Mouse (Mus musculus): Measurements from ENCODE around the gene Ifrd2. TPM values are rescaled to one million over a fixed set of nuclear protein-coding genes. Genes with fewer than 3 reads are reported as not detected.

Ifrd2 gene
- polyA plus RNA-seq, 1 experiment from 2014 or later = 40.2 TPM

DNA sequence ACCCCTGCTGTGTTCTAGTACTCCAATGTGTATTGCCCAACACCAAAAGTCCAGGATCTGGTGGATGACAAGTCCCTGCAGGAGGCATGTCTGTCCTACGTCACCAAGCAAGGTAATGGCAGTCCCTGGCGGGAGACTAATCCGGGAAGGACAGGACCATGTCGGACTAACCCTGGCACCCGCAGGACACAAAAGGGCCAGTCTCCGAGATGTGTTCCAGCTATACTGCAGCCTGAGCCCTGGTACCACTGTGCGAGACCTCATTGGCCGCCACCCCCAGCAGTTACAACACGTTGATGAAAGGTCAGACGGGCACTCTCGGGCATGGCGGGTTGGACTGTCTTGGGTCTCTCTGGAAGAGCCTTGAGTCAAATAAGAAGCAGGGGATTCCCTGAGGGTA is 42.7 kb upstream of the Ifrd2 start:
- H3K36me3 ChIP-seq = peaks cover 28% of the 10 kb centered on the region
- no peak overlapping the region for H3K4me3 ChIP-seq (replicated peaks)
- no peak overlapping the region for H3K4me2 ChIP-seq
- 90% methylated on average over 12 of the region's 12 CpGs for WGBS
- no peak overlapping the region for H3K9ac ChIP-seq (replicated peaks)
- no peaks in the 10 kb centered on the region for H3K9me3 ChIP-seq
- 0 out of 2 replicates have a peak, but pooled peaks cover 4% of the 10 kb centered on the region for H3K27me3 ChIP-seq
- ATAC-seq (ENCODE audit: insufficient number of reproducible peaks, insufficient read depth, low FRiP score, low TSS enrichment, low read depth) = no peak
- no peak overlapping the region for H3K27ac ChIP-seq
- H3K4me1 ChIP-seq (replicated peaks) = peaks cover 42% of the 10 kb centered on the region

DNA sequence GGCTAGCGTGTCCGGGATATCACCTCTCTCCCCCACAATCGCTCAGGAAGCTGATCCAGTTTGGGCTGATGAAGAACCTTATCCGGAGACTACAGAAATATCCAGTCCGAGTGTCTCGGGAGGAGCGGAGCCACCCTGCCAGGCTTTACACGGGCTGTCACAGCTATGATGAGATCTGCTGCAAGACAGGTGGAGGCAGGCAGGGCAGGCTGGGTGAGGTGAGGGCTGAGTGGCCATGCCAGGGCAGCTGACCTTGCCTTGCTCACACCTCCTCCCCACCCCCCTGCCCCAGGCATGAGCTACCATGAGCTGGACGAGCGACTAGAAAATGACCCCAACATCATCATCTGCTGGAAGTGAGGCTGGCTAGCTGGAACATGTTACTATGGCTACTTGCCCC is 42.2 kb upstream of the Ifrd2 start:
- Histone ChIP-seq H3K4me1 (replicated peaks) (peaks cover 42% of the 10 kb centered on the region), H3K9ac (replicated peaks) (no peak overlapping the region), H3K27ac (no peak overlapping the region), H3K9me3 (no peaks in the 10 kb centered on the region), H3K4me3 (replicated peaks) (no peak overlapping the region), H3K36me3 (peaks cover 24% of the 10 kb centered on the region), H3K27me3 (peaks cover 6% of the 10 kb centered on the region; the same call in 1 of the 2 replicates), H3K4me2 (no peak overlapping the region)
- 83% methylated on average over 10 of the region's 10 CpGs for WGBS
- no peak for ATAC-seq (ENCODE audit: insufficient number of reproducible peaks, insufficient read depth, low FRiP score, low TSS enrichment, low read depth)

DNA sequence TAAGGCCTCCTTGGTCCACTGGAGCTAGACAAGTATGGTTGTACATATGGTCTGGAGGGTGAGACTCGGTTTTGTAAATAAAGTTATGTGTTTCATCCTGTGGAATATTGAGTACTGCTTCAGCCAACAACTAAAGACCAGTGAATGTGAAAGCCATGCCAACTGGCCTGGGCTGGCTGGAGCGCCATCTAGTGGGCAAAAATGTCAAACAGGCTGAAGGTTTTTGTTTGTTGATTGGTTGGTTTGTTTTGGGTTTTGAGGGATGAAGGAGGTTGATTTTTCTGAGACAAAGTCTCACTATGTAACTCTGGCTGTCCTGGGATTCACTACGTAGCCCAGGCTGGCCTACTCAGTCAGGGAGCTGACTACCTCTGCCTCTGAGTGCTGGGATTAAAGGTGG is 41.8 kb upstream of the Ifrd2 start:
- no peak overlapping the region for H3K9ac ChIP-seq (replicated peaks)
- H3K36me3 ChIP-seq = peaks cover 24% of the 10 kb centered on the region
- peaks cover 44% of the 10 kb centered on the region for H3K4me1 ChIP-seq (replicated peaks)
- H3K4me2 ChIP-seq = 0 out of 2 replicates have a peak overlapping the region, but pooled peaks have one; percentile 13
- H3K9me3 ChIP-seq = no peaks in the 10 kb centered on the region
- no peak overlapping the region for H3K27ac ChIP-seq
- H3K27me3 ChIP-seq = peaks cover 10% of the 10 kb centered on the region; the same call in 1 of the 2 replicates
- no peak for ATAC-seq (ENCODE audit: insufficient number of reproducible peaks, insufficient read depth, low FRiP score, low TSS enrichment, low read depth)
- H3K4me3 ChIP-seq (replicated peaks) = no peak overlapping the region
- 6% methylated on average over 3 of the region's 3 CpGs for WGBS

DNA sequence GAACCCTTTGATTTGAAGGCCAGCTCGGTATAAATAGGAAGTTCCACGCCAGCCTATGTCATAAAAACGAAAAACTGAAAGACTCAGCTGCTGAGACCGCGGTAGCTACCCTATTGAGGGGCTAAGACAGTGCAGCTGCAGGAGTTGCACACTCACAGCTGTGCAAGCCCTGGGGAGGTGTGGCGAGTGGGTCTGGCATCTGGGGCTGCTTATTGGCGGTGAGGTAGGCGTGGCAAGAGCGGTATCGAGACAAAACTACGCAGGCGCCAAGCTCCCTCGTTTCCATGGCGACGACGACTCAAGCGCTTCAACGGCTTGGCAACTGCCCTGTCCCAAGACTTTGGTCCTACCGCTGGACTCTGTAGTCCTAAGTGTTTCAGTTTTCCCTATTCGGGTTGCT is 40.4 kb upstream of the Ifrd2 start, which contains the start of gene Zmynd10:
Gene Zmynd10 (plus strand): TSS at position 273 of the 400 bp plus-strand sequence.
- WGBS = 2% methylated on average over 20 of the region's 20 CpGs
- H3K4me1 ChIP-seq (replicated peaks) = peaks cover 50% of the 10 kb centered on the region
- H3K9me3 ChIP-seq = no peaks in the 10 kb centered on the region
- peak within 1 kb of the TSS; percentile 79 for H3K27ac ChIP-seq
- H3K4me2 ChIP-seq = peak within 1 kb of the TSS; percentile 55
- peak within 1 kb of the TSS; percentile 9; the same call in 1 of the 2 replicates for H3K9ac ChIP-seq (replicated peaks)
- H3K4me3 ChIP-seq (replicated peaks) = peak within 1 kb of the TSS; percentile 22
- peaks cover 24% of the 10 kb centered on the region for H3K36me3 ChIP-seq
- peaks cover 13% of the 10 kb centered on the region; the same call in 1 of the 2 replicates for H3K27me3 ChIP-seq
- ATAC-seq (ENCODE audit: insufficient number of reproducible peaks, insufficient read depth, low FRiP score, low TSS enrichment, low read depth) = peak; percentile 70; the same call in 1 of the 2 replicates

DNA sequence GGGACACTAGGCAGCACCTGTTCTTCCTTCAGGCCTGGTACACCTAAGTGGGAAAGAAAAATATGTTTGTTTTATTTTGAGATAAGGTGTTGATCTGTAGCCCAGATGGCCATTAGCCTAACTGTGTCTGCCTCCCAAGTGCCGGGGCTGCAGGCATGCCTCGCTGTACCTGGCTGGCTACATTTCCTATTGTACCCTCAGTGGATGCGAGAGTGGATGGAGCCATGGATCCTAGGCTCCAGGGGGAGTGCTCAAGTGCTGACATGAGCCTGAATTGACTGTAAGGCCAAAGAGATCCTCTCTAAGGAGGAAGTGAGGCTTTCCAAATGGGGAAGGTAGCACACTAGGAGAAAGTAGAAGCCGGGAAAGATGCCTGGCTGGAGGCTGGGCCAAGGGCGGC is 39.5 kb upstream of the Ifrd2 start:
- Histone ChIP-seq H3K4me1 (replicated peaks) (peaks cover 53% of the 10 kb centered on the region), H3K9ac (replicated peaks) (no peak overlapping the region), H3K4me3 (replicated peaks) (no peak overlapping the region), H3K4me2 (no peak overlapping the region), H3K36me3 (peaks cover 24% of the 10 kb centered on the region), H3K27ac (no peak overlapping the region; the same call in 1 of the 2 replicates), H3K9me3 (no peaks in the 10 kb centered on the region), H3K27me3 (peaks cover 13% of the 10 kb centered on the region; the same call in 1 of the 2 replicates)
- no peak for ATAC-seq (ENCODE audit: insufficient number of reproducible peaks, insufficient read depth, low FRiP score, low TSS enrichment, low read depth)
- WGBS = 77% methylated on average over 5 of the region's 5 CpGs

DNA sequence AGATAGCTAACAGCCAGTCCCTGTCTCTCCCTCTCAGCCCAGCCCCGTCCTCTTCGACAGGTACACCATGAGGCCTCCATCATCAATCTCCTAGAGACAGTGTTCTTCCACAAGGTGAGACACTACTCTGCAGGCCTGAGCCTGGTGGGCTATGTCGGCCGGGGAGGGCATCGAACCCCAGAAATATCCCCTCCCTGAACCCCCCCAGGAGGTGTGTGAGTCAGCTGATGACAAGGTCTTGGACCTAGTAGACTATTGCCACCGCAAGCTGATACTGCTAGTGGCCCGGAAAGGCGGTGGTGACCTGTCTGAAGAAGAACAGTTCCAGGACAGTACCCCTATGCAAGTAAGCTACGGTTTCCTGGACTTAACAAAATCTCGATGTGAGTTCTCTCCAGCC is 38.6 kb upstream of the Ifrd2 start:
- WGBS = 90% methylated on average over 10 of the region's 10 CpGs
- Histone ChIP-seq H3K36me3 (peaks cover 17% of the 10 kb centered on the region), H3K4me3 (replicated peaks) (no peak overlapping the region), H3K27ac (no peak overlapping the region), H3K4me2 (no peak overlapping the region), H3K27me3 (peaks cover 13% of the 10 kb centered on the region; the same call in 1 of the 2 replicates), H3K9me3 (no peaks in the 10 kb centered on the region), H3K4me1 (replicated peaks) (peaks cover 58% of the 10 kb centered on the region), H3K9ac (replicated peaks) (no peak overlapping the region)
- ATAC-seq (ENCODE audit: insufficient number of reproducible peaks, insufficient read depth, low FRiP score, low TSS enrichment, low read depth) = no peak

DNA sequence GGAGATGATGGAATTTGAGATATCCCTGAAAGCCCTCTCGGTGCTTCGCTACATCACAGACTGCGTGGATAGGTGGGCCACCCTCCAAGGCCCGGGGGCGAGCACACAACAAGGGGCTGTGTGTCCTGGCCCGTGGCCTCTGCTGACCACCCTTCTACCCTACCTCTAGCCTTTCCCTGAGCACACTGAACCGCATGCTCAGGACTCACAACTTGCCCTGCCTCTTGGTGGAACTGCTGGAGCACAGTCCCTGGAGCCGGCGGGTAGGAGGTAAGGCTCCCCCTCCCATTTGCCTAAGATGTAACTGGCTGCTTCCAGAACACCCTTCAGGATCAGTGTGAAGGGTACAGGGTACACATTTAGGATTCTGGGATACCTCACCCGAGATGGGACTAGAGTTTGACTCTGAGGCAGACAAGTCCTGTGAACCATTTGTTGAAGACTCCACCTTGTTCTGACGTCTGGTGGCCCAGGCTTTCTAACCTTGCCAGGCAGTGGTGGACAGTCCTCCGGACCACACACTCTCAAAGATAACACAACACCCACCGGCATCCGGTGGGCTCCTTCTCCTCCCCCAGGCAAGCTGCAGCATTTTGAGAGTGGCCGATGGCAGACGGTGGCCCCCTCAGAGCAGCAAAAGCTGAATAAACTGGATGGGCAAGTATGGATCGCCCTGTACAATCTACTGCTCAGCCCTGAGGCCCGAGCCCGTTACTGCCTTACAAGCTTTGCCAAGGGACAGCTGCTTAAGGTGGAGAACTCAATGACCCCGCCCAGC is 38.0 kb upstream of the Ifrd2 start:
- 82% methylated on average over 20 of the region's 20 CpGs for WGBS
- no peak for ATAC-seq (ENCODE audit: insufficient number of reproducible peaks, insufficient read depth, low FRiP score, low TSS enrichment, low read depth)
- peaks cover 13% of the 10 kb centered on the region; the same call in 1 of the 2 replicates for H3K27me3 ChIP-seq
- H3K27ac ChIP-seq = no peak overlapping the region
- H3K9me3 ChIP-seq = no peaks in the 10 kb centered on the region
- peaks cover 10% of the 10 kb centered on the region for H3K36me3 ChIP-seq
- 0 out of 2 replicates have a peak overlapping the region, but pooled peaks have one; percentile 89 for H3K4me2 ChIP-seq
- H3K4me1 ChIP-seq (replicated peaks) = peaks cover 61% of the 10 kb centered on the region
- no peak overlapping the region for H3K4me3 ChIP-seq (replicated peaks)
- H3K9ac ChIP-seq (replicated peaks) = no peak overlapping the region

DNA sequence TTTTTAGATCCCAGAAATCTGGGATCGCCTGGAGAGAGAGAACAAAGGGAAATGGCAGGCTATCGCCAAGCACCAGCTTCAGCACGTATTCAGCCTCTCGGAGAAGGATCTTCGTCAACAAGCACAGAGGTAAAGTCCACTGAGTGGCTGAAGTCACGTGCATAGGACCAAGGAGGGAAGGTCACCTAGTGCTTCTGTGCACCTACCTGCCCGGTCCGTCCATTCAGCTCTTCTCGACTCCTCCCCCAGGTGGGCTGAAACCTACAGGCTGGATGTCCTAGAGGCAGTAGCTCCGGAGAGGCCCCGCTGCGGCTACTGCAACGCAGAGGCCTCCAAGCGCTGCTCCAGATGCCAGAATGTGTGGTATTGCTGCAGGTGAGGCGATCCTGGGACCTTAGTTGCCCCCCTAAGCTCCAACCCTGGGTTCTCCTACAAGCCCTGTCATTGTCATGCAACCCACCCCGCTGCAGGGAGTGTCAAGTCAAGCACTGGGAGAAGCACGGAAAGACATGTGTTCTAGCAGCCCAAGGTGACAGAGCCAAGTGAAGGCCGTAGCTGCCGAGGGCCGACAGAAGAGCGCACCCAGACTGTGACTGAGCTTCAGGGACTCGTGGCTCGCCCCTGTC is 36.8 kb upstream of the Ifrd2 start:
- peak overlapping the region; percentile 89 for H3K4me2 ChIP-seq
- no peaks in the 10 kb centered on the region for H3K9me3 ChIP-seq
- peaks cover 13% of the 10 kb centered on the region; the same call in 1 of the 2 replicates for H3K27me3 ChIP-seq
- peak overlapping the region; percentile 75 for H3K4me3 ChIP-seq (replicated peaks)
- ATAC-seq (ENCODE audit: insufficient number of reproducible peaks, insufficient read depth, low FRiP score, low TSS enrichment, low read depth) = no peak
- H3K27ac ChIP-seq = peak overlapping the region; percentile 87
- no peaks in the 10 kb centered on the region for H3K36me3 ChIP-seq
- peak overlapping the region; percentile 83; the same call in 1 of the 2 replicates for H3K9ac ChIP-seq (replicated peaks)
- 30% methylated on average over 23 of the region's 23 CpGs for WGBS
- peaks cover 65% of the 10 kb centered on the region for H3K4me1 ChIP-seq (replicated peaks)

DNA sequence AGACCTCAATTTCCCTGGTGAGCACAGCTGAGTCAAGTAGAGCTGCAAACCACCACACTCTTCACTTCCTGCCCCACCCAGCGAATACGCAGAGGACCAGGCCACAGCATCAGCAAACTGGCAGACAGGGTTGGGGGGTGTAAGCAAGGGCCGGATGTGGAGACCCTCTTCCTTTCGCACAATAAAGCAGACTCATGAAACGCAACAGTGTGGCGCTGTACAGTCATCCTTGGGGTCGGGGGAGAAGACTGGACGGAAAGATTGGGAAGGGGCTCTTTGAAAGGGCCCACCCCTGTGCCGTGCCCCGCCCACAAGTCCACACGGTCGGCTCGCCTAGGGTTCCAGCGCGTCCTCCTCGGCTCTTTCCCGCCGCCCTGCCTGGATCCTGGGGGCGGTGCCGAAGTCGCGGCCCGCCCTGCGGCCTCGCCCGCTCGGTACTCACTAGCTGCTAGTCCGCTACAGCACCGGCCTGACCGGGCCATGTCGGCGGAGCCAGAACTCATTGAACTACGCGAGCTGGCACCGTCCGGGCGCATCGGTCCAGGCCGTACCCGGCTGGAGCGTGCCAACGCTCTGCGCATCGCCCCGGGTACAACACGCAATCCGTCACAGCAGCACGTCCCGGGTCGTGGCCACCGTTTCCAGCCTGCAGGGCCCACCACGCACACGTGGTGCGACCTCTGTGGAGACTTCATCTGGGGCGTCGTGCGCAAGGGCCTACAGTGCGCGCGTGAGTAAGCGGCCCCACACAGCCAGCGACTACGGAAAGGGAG is 36.1 kb upstream of the Ifrd2 start, which contains the start of gene Rassf1:
Gene Rassf1 (plus strand): TSS at position 439 of the 773 bp plus-strand sequence.
- no peaks in the 10 kb centered on the region for H3K9me3 ChIP-seq
- H3K4me3 ChIP-seq (replicated peaks) = peak within 1 kb of the TSS; percentile 75
- H3K4me2 ChIP-seq = peak within 1 kb of the TSS; percentile 89
- WGBS = under 1% methylated on average over 63 of the region's 63 CpGs
- H3K9ac ChIP-seq (replicated peaks) = peak within 1 kb of the TSS; percentile 83
- peak within 1 kb of the TSS; percentile 87 for H3K27ac ChIP-seq
- H3K27me3 ChIP-seq = peaks cover 13% of the 10 kb centered on the region; the same call in 1 of the 2 replicates
- 0 out of 2 replicates have a peak, but pooled peaks have one; percentile 3 for ATAC-seq (ENCODE audit: insufficient number of reproducible peaks, insufficient read depth, low FRiP score, low TSS enrichment, low read depth)
- peaks cover 65% of the 10 kb centered on the region for H3K4me1 ChIP-seq (replicated peaks)
- peaks cover under 1% of the 10 kb centered on the region; the same call in 1 of the 2 replicates for H3K36me3 ChIP-seq

DNA sequence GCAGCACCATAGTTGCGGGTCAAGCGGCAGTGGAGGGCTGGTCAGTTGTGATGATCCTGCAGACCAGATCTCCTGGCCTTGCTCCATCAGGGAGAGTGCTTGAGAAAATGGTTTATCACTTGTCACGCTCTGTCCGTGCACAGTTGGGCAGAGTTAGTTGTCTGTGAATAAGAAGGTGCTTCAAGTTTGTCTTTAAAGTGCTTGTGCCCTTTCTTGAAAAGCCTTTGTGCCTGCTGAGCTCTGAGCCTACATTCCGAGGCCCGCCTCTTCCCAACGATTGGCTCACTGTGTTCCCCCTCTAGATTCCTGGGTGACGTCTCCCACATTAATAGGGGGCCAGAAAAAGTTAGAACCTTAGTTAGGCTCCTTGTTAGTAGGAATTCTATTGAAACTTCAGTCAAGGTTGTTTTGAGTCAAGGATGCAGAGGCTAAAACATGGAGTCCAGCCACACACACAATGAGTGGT is 35.5 kb upstream of the Ifrd2 start:
- no peak for ATAC-seq (ENCODE audit: insufficient number of reproducible peaks, insufficient read depth, low FRiP score, low TSS enrichment, low read depth)
- 6% methylated on average over 8 of the region's 8 CpGs for WGBS
- Histone ChIP-seq H3K4me1 (replicated peaks) (peaks cover 65% of the 10 kb centered on the region), H3K4me3 (replicated peaks) (peak overlapping the region; percentile 75), H3K9me3 (no peaks in the 10 kb centered on the region), H3K27ac (peak overlapping the region; percentile 87), H3K9ac (replicated peaks) (peak overlapping the region; percentile 83), H3K4me2 (peak overlapping the region; percentile 89), H3K27me3 (peaks cover 13% of the 10 kb centered on the region; the same call in 1 of the 2 replicates), H3K36me3 (peaks cover 7% of the 10 kb centered on the region)

Measured in limb, embryonic 12.5 days (tissue).